Mouse (Mus musculus): Measurements from ENCODE around the gene Parp6. TPM values are rescaled to one million over a fixed set of nuclear protein-coding genes. Genes with fewer than 3 reads are reported as not detected.

Parp6 gene
- polyA plus RNA-seq, 1 experiment from 2014 or later: 27.6 TPM

- no peak for ATAC-seq (replicated peaks; ENCODE audit: low FRiP score)
- H3K4me2 ChIP-seq: no peak overlapping the region
- WGBS: 92% methylated on average over 4 of the region's 4 CpGs
Observed at GRCm38 (mm10) chr9:59669172-59669571, 52.1 kb downstream of the Parp6 start.

DNA sequence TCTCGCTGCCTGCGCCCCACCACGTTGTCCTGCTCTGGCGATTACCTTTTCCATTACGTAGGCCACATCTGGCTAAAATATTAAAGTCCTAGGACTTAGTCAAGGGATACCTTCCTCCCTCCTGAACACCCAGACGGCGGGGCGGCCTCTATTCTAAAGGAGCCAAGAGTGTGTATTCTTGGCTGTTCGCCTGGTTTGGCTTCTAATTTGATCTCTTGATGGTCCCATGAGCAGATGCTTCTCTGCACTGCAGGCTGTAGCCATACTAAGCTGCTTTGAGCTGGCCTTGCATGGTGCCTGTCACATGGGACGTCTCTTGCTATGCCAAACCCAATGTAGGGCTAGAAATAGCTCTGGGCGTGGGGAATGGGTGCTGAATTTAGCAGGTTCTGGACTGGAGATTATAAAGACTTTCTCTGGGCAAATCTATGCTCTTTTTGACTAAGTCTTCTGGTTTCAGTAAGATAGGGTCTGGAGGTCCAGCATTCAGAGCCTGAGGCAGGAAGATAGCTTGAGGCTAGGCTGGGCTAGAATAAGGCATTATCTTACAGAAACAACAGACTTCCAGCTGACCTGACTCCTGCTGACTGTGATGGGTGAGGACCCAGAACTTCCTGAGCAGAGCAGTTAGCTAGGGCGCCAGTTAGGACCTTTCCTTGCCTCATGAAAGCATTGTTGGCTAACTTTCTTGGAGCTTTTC, 55.3 kb downstream of the Parp6 start:
- no peak for ATAC-seq (replicated peaks; ENCODE audit: low FRiP score)
- WGBS: 88% methylated on average over 12 of the region's 12 CpGs
- Histone ChIP-seq H3K4me2 (no peak overlapping the region), H3K9me3 (replicated peaks) (no peaks in the 10 kb centered on the region), H3K27me3 (no peaks in the 10 kb centered on the region), H3K9ac (no peak overlapping the region), H3K36me3 (peaks cover 100% of the 10 kb centered on the region), H3K4me1 (no peaks in the 10 kb centered on the region), H3K27ac (no peak overlapping the region), H3K4me3 (replicated peaks) (no peak overlapping the region)

More at GRCm38 (mm10) chr9:59669172-59669571, 52.1 kb downstream of the Parp6 start:
- Histone ChIP-seq H3K27me3 (no peaks in the 10 kb centered on the region), H3K36me3 (peaks cover 100% of the 10 kb centered on the region), H3K4me3 (replicated peaks) (no peak overlapping the region), H3K27ac (no peak overlapping the region), H3K9ac (no peak overlapping the region), H3K9me3 (replicated peaks) (no peaks in the 10 kb centered on the region), H3K4me1 (peaks cover 9% of the 10 kb centered on the region)

GRCm38 (mm10) chr9:59673427-59673826, 56.3 kb downstream of the Parp6 start:
- H3K9me3 ChIP-seq (replicated peaks): no peaks in the 10 kb centered on the region
- no peak overlapping the region for H3K4me3 ChIP-seq (replicated peaks)
- H3K9ac ChIP-seq: no peak overlapping the region
- H3K27ac ChIP-seq: no peak overlapping the region
- no peak overlapping the region for H3K4me2 ChIP-seq
- H3K27me3 ChIP-seq: no peaks in the 10 kb centered on the region
- H3K36me3 ChIP-seq: peaks cover 100% of the 10 kb centered on the region
- no peaks in the 10 kb centered on the region for H3K4me1 ChIP-seq
- 40% methylated on average over 2 of the region's 2 CpGs for WGBS
- ATAC-seq (replicated peaks; ENCODE audit: low FRiP score): no peak

GRCm38 (mm10) chr9:59675598-59675997, 58.5 kb downstream of the Parp6 start:
- no peaks in the 10 kb centered on the region for H3K9me3 ChIP-seq (replicated peaks)
- no peak overlapping the region for H3K27ac ChIP-seq
- H3K36me3 ChIP-seq: peaks cover 90% of the 10 kb centered on the region
- no peak for ATAC-seq (replicated peaks; ENCODE audit: low FRiP score)
- peaks cover 2% of the 10 kb centered on the region for H3K27me3 ChIP-seq
- no peak overlapping the region for H3K9ac ChIP-seq
- H3K4me3 ChIP-seq (replicated peaks): no peak overlapping the region
- 92% methylated on average over 14 of the region's 14 CpGs for WGBS
- H3K4me1 ChIP-seq: peaks cover 13% of the 10 kb centered on the region
- no peak overlapping the region for H3K4me2 ChIP-seq

GRCm38 (mm10) chr9:59678313-59678712, 61.2 kb downstream of the Parp6 start:
- Histone ChIP-seq H3K27ac (no peak overlapping the region), H3K4me2 (no peak overlapping the region), H3K4me1 (peaks cover 14% of the 10 kb centered on the region), H3K36me3 (peaks cover 63% of the 10 kb centered on the region), H3K9ac (no peak overlapping the region), H3K9me3 (replicated peaks) (no peaks in the 10 kb centered on the region), H3K4me3 (replicated peaks) (no peak overlapping the region), H3K27me3 (peaks cover 22% of the 10 kb centered on the region)
- 8% methylated on average over 1 of the region's 1 CpGs for WGBS
- ATAC-seq (replicated peaks; ENCODE audit: low FRiP score): no peak

GRCm38 (mm10) chr9:59679678-59680533, 62.8 kb downstream of the Parp6 start, which contains the start of gene Gramd2:
Gene Gramd2 (plus strand): TSS chr9:59680144.
- peak within 1 kb of the TSS; percentile 53 for H3K4me3 ChIP-seq (replicated peaks)
- WGBS: 2% methylated on average over 47 of the region's 47 CpGs
- H3K9ac ChIP-seq: peak within 1 kb of the TSS; percentile 51
- H3K27me3 ChIP-seq: peaks cover 22% of the 10 kb centered on the region
- H3K9me3 ChIP-seq (replicated peaks): no peaks in the 10 kb centered on the region
- 0 out of 2 replicates have a peak within 1 kb of the TSS, but pooled peaks have one; percentile 37 for H3K27ac ChIP-seq
- peak; percentile 98 for ATAC-seq (replicated peaks; ENCODE audit: low FRiP score)
- H3K4me1 ChIP-seq: peaks cover 14% of the 10 kb centered on the region
- H3K36me3 ChIP-seq: peaks cover 47% of the 10 kb centered on the region
- H3K4me2 ChIP-seq: peak within 1 kb of the TSS; percentile 97

DNA sequence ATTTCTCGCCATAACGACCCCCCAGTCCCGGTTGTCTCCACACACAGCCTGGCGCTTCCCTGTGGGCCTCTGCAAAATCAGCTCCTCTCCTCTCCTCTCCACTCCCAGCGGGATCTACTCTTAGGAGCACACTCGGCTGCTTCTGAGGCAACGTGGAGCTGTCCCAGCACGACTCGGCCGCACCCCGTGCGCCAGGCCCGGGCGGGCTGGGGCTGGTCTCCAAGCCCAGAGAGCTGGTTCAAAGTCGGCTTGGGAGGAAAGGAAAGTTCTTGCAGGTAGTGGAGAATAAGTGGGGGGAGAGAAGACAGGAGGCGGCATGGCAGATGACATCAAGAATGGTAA, 63.4 kb downstream of the Parp6 start:
- H3K27me3 ChIP-seq: peaks cover 22% of the 10 kb centered on the region
- ATAC-seq (replicated peaks; ENCODE audit: low FRiP score): no peak
- peak overlapping the region; percentile 97 for H3K4me2 ChIP-seq
- peaks cover 41% of the 10 kb centered on the region for H3K36me3 ChIP-seq
- peaks cover 14% of the 10 kb centered on the region for H3K4me1 ChIP-seq
- H3K4me3 ChIP-seq (replicated peaks): peak overlapping the region; percentile 53
- H3K27ac ChIP-seq: no peak overlapping the region
- WGBS: 9% methylated on average over 16 of the region's 16 CpGs
- peak overlapping the region; percentile 51 for H3K9ac ChIP-seq
- no peaks in the 10 kb centered on the region for H3K9me3 ChIP-seq (replicated peaks)

GRCm38 (mm10) chr9:59684020-59684419, 66.9 kb downstream of the Parp6 start:
- Histone ChIP-seq H3K27me3 (peaks cover 22% of the 10 kb centered on the region), H3K4me2 (no peak overlapping the region), H3K4me1 (peaks cover 14% of the 10 kb centered on the region), H3K9ac (no peak overlapping the region), H3K27ac (no peak overlapping the region), H3K4me3 (replicated peaks) (no peak overlapping the region), H3K9me3 (replicated peaks) (no peaks in the 10 kb centered on the region), H3K36me3 (peaks cover 8% of the 10 kb centered on the region)
- WGBS: 66% methylated on average over 2 of the region's 2 CpGs
- no peak for ATAC-seq (replicated peaks; ENCODE audit: low FRiP score)

DNA sequence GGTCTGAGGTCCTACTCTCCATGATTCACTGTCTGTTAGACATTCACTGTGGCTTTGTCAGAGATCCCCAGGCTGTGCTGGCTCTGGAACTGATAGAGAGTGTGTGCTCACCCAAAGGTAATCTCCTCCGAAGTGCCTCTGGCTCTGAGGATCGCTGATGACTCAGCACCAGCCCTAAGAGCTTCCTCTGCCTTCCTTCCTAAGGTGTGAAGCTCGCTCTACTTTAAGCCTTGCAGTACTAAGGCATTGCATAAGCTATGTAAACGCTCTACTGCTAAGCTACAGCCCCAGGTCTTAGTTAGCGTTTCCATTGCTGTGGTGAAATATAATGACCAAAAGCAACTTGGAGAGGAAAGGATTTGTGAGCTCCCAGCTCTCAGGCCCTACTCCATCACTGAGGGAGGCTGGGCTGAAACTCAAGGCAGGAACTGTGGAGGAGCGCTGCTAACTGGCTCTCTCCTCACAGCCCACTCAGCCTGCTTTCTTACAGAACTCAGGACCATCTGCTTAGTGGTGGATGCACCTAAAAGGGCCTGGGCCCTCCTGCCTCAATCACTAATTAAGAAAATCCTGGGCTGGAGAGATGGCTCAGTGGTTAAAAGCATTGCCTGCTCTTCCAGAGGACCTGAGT, 70.4 kb downstream of the Parp6 start:
- Histone ChIP-seq H3K4me3 (replicated peaks) (no peak overlapping the region), H3K4me2 (no peak overlapping the region), H3K9me3 (replicated peaks) (no peaks in the 10 kb centered on the region), H3K4me1 (peaks cover 11% of the 10 kb centered on the region), H3K36me3 (no peaks in the 10 kb centered on the region), H3K27ac (no peak overlapping the region), H3K27me3 (peaks cover under 1% of the 10 kb centered on the region; the same call in 1 of the 2 replicates), H3K9ac (no peak overlapping the region)
- ATAC-seq (replicated peaks; ENCODE audit: low FRiP score): no peak
- 36% methylated on average over 6 of the region's 6 CpGs for WGBS

DNA sequence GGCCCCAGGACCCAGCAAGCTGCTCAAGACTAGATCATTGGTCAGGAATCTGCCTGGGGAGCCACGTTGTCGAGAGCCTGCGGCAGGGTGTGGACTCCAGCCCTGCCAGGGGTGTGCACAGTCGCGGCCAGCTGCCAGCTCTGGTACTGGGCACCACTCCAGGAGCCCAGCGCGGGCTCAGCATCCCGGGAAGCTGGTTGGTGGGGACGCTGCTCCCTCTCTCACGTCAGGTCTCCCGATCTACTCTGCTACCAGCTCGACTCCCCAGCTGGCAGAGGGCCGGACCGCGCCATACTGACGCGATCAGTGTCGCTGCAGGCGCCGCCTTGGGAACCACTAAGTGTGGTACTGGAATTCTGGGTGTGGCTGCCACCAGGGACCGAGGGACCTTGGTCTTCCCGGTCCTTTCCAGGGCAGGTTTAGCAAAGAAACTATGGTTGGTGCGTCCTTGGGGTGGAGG, 74.6 kb downstream of the Parp6 start:
- Histone ChIP-seq H3K4me1 (peaks cover 14% of the 10 kb centered on the region), H3K4me3 (replicated peaks) (peak overlapping the region; percentile 39), H3K4me2 (peak overlapping the region; percentile 63), H3K36me3 (no peaks in the 10 kb centered on the region), H3K27me3 (peaks cover 3% of the 10 kb centered on the region; the same call in 1 of the 2 replicates), H3K27ac (no peak overlapping the region), H3K9me3 (replicated peaks) (no peaks in the 10 kb centered on the region), H3K9ac (peak overlapping the region; percentile 21)
- peak; percentile 54; the same call in 1 of the 2 replicates for ATAC-seq (replicated peaks; ENCODE audit: low FRiP score)
- 5% methylated on average over 23 of the region's 23 CpGs for WGBS

- no peak overlapping the region for H3K27ac ChIP-seq
- H3K36me3 ChIP-seq: no peaks in the 10 kb centered on the region
- no peaks in the 10 kb centered on the region for H3K9me3 ChIP-seq (replicated peaks)
- peaks cover 3% of the 10 kb centered on the region; the same call in 1 of the 2 replicates for H3K27me3 ChIP-seq
- 37% methylated on average over 9 of the region's 9 CpGs for WGBS
- ATAC-seq (replicated peaks; ENCODE audit: low FRiP score): no peak
- H3K4me3 ChIP-seq (replicated peaks): peak overlapping the region; percentile 39
- peaks cover 14% of the 10 kb centered on the region for H3K4me1 ChIP-seq
- no peak overlapping the region; the same call in 1 of the 2 replicates for H3K9ac ChIP-seq
- H3K4me2 ChIP-seq: peak overlapping the region; percentile 63
Observed at GRCm38 (mm10) chr9:59692145-59692544, 75.1 kb downstream of the Parp6 start.

Measured in kidney, embryonic 15.5 days (tissue).